Comparison of ENCODE assay signal across 8 mouse cellular contexts in genomic region chr2:69789429-69790069, GRCm38 (mm10). TPM values are rescaled to one million over a fixed set of nuclear protein-coding genes. Genes with fewer than 3 reads are reported as not detected.
DNase-seq lines count a peak whose midpoint lies in the region; ATAC-seq lines count a peak whose summit lies in the region.

Gene Ccdc173 (minus strand): TSS chr2:69789575.
Gene Phospho2 (plus strand): TSS chr2:69789623.

- peak within 1 kb of the TSS; percentile 68 for H3K27ac ChIP-seq in intestine, embryonic 14.5 days (ENCODE audit: low read depth)

- peak; percentile 96 to 98 for DNase-seq in adrenal gland, adult 18-20 months (ENCODE audit: low spot score in 2 of 2)
- DNase-seq in embryo, embryonic 11 days, result peak; percentile 99
- peak; percentile 97 for DNase-seq in gastrocnemius, postnatal 25 days
- peak; percentile 98 for DNase-seq in intestine, embryonic 14.5 days (ENCODE audit: low spot score)
- DNase-seq in left cerebral cortex, postnatal 14 days (ENCODE audit: low spot score in 2 of 2), result peak; percentile 99
- peak; percentile 99 for DNase-seq in mesoderm, embryonic 11.5 days (ENCODE audit: low read depth, low spot score)
- DNase-seq in right cerebral cortex, postnatal 36 days (ENCODE audit: low spot score in 2 of 2), result peak; percentile 97 to 98
- peak; percentile 96 for DNase-seq in yolk sac, embryonic 10.5 days (ENCODE audit: low spot score)

- 2% methylated on average over 48 of the region's 48 CpGs for WGBS in intestine, embryonic 14.5 days

- no peaks in the 10 kb centered on the region for H3K27me3 ChIP-seq in intestine, embryonic 14.5 days (replicated peaks; ENCODE audit: control insufficient read depth, insufficient read depth, low read length)

- peak within 1 kb of the TSS; percentile 59 for H3K9ac ChIP-seq in intestine, embryonic 14.5 days (ENCODE audit: low read length)

- H3K36me3 ChIP-seq in intestine, embryonic 14.5 days (ENCODE audit: control insufficient read depth, insufficient read depth, low read length), result peaks cover 18% of the 10 kb centered on the region; the same call in 1 of the 2 replicates

- intact Hi-C loops in left cerebral cortex, postnatal 14 days (cut with DNase I), result no loop called here

- H3K9me3 ChIP-seq in intestine, embryonic 14.5 days (ENCODE audit: control insufficient read depth, low read length), result no peaks in the 10 kb centered on the region

- H3K4me2 ChIP-seq in intestine, embryonic 14.5 days (ENCODE audit: low read length), result peak within 1 kb of the TSS; percentile 88

- peak within 1 kb of the TSS; percentile 78 for H3K4me3 ChIP-seq in intestine, embryonic 14.5 days (ENCODE audit: low read depth, low read length)

- ATAC-seq in intestine, embryonic 14.5 days (replicated peaks; ENCODE audit: low FRiP score, low TSS enrichment, low read depth), result peak; percentile 97

- peaks cover 4% of the 10 kb centered on the region; the same call in 1 of the 2 replicates for H3K4me1 ChIP-seq in intestine, embryonic 14.5 days (replicated peaks; ENCODE audit: control insufficient read depth, insufficient read depth, low read length)

RNA-seq across cellular contexts. Expression of gene Ccdc173, which starts in this region (rescaled TPM):
- 1 to 10 TPM; 1.1 to 1.3 TPM for total RNA-seq in adrenal gland, adult 18-20 months (2021)
- total RNA-seq in gastrocnemius, postnatal 25 days (2021), result under 1 TPM; 0.43 TPM
- 1.5 and 2.3 TPM in 2 replicates for polyA plus RNA-seq in intestine, embryonic 14.5 days (2014; fragmentation: Nextera tagmentation; extraction: Ambion mirVana)
- 1 to 10 TPM; 2.2 to 2.4 TPM for total RNA-seq in left cerebral cortex, postnatal 14 days (2021)

RNA-seq across cellular contexts. Expression of gene Phospho2, which starts in this region (rescaled TPM):
- 10 to 100 TPM; 27.7 to 28.4 TPM for total RNA-seq in adrenal gland, adult 18-20 months (2021)
- total RNA-seq in gastrocnemius, postnatal 25 days (2021), result 10 to 100 TPM; 15.1 to 17.3 TPM
- 24.6 and 24.8 TPM in 2 replicates for polyA plus RNA-seq in intestine, embryonic 14.5 days (2014; fragmentation: Nextera tagmentation; extraction: Ambion mirVana)
- total RNA-seq in left cerebral cortex, postnatal 14 days (2021), result 10 to 100 TPM; 19.2 to 23.0 TPM

Comparison
In these comparisons a context has a peak if more than half of its experiments do, and no peak if none do; other contexts are left out.
1. Peak in every context shown above with its lines: DNase-seq, ATAC-seq, H3K4me3 ChIP-seq and H3K27ac ChIP-seq.